Mouse (Mus musculus): Measurements from ENCODE around the gene Traf4.

Traf4 gene

DNA sequence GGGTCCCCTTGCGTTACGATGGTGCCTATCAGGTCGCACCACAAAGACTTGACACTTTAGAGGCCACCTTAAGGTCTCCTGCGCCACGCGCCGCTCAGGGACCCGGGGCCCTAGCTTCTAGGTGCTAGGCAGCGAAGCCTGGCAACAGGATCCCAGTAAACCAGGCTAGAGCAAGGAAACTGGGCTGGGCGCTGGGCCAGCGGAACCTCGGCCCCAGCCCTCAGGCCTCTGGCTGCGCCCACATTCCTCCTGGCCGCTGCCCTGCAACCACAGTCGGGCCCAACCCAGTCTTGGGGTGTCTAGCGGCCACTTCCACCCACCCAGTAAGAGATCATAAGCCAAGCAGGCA lies 346 bp upstream of the Traf4 start:
- peak; percentile 77 to 86 for DNase-seq

DNA sequence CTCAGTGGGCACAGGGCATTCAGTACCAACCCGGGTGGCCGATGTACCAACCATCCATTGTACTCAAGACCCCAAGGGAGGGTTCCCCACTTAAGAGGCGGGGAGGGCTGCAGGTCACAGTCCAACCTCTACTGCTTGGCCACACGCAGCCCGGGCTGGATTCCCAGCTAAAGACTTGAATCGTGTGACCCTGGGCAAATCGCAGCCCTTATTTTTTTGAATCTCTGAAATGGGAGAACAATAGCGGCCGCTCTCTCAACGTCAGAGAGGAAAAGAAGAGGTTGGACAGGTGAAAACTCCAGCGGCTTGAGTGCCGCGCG lies 825 bp downstream of the Traf4 start:
- peak in 1 of 2 experiments; percentile 62 for DNase-seq

DNA sequence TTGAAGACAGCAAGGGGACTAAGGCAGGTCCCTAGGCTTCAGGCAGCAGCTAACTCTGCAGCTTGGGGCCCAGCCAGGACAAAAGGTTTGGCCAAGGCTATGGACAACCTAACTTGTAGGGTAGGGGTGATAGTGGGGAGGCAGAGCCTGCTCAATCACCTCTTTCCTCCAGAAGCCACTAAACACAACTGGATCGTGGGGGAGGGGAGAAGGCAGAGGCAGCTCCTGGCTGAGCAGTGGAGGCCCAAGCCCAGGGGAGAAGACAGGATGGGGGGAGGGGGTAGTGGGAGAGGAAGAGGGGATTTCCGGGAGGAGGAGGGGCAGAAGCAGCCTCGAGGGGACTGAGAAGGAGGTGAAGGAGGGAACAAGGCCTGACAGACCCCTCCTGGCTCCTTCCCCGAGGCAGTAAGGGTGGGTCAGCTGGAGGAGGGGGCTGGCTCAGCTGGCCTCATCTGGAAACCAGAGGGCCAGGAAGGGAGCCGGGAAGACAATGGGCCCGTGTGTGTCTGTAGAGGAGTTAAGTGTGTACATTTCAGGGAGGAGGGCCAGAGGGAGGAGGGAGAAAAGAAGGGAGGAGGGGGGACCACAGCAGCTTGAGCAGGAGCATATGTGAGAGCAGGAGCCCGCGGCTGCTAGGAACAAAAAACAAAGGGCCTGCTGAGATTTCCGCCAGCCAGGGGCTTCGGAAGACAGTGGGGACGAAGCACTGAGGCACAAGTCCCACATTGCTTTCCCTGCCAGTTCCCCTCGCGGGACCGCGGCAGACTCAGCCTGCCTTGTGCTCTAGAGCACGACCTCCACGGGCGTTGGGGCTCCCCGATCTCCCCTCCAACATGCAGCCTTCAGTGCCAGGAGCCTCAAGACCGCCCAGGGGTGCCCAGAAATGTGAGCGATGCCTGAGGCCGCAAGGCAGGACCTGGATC lies 1.4 kb downstream of the Traf4 start:
- peak; percentile 80 to 87 for DNase-seq

DNA sequence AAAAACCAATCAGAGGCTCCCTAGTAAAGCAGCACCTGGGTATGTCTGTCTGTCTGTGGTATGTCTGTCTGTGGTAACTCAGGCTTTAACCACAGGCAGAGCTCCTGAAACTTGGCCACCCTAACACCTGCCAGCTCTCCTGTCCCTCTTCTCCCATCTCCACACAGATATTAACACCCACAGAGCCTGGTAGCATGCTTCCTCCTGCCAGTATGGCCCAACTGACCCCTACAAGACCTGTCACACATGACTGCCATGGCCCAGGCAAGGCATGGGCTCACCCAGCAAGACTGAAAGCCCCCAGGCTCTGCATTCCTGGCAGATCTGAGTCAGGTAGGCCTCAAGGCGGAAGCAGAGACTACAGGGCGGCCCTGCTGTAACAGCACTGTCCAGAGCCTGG lies 2.3 kb downstream of the Traf4 start:
- peak in 1 of 2 experiments; percentile 54 for DNase-seq

DNA sequence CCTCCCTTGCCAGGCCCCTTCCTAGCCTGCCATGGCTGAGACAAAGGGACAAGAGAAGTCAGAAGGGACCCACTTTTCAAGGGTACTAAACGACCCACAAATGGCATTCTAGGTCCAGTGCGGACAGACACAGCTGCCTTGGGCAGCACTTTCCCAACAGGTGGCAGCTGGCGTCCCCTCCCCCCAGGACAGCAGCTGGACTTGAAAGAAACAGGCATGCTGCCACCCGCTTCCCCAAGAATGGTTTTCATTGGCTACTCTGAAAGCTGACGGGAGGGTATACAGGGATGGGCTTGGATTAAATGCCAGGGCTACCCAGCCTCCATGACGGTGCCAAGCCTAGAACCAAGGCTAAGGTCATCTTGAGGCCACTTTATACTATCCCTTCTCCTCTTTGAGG lies 2.9 kb downstream of the Traf4 start:
- DNase-seq = peak; percentile 58 to 68

DNA sequence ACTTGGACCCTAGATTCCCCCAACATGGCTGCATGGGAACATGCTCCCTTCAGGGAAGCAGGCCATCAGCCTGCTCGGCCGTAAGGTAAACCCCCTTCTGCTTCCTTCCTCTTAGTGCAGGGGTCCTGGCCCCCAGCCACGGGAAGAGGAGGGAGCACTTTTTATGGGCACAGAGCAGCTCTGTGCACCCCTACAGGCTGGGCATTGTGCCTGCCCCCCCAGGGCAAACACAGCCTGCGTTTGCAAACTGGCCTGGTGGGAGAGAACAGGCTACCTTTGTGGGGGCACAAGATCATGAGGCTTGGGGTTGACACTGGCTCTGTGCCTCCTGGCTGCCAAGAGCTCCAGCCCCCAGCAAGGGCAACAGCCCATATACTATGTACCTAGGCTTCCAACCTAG lies 3.4 kb downstream of the Traf4 start:
- DNase-seq = no peak

DNA sequence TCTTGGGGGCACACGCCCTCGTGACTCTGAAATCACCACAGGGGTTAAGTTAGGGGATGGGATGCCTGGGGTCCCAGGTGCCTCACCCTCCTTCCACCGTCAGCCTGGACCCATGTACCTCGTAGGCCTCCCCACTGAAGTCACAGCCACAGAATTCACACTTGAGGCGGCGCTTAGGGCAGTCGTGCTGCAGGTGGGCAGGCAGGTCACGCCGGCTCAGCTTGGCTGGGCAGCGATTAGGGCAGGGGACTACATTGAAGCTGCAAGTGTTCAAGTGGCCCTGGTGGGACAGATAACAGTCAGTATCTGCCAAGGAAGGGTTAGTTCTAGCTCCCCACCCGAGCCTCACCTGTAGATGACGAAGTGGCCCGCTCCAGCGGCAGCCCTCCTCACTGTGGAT lies 4.2 kb downstream of the Traf4 start:
- no peak for DNase-seq

DNA sequence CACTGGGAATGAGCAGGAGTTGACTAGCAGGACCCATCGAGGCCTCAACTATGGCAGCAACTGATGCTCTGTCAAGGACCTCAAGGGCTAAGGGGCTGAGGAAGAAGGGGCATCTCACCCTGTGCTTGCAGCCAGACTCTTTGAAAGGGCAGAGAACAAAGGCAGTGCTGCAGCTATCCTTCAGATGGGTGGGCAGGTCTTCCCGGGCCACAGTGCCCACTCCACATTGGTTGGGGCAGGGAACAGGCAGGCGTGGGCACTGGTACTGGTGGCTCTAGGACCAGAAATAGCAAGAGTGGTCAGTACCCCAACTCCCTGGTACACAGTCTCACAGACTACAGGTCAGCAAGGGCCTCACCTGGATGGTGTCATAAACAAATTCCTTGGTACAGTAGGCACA lies 4.7 kb downstream of the Traf4 start:
- no peak for DNase-seq

DNA sequence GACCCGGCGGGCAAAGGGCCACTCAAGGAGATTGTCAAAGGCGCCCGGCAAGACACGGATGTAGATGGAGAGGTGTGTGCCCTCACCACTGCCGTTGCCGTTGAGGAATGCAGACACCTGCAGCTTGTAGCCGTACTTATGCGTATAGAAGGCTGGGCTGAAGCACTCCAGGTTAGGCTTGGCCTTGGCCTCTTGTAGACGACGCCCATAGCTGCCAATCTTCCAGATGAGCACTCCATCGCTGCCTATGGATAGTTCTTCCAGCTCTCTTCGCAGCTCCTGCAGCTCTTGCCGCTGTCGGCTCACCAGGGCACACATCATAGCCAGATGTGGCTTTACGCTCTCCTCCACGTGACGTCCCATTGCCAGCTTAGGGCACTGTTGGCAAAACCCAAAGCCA lies 5.2 kb downstream of the Traf4 start:
- no peak for DNase-seq

DNA sequence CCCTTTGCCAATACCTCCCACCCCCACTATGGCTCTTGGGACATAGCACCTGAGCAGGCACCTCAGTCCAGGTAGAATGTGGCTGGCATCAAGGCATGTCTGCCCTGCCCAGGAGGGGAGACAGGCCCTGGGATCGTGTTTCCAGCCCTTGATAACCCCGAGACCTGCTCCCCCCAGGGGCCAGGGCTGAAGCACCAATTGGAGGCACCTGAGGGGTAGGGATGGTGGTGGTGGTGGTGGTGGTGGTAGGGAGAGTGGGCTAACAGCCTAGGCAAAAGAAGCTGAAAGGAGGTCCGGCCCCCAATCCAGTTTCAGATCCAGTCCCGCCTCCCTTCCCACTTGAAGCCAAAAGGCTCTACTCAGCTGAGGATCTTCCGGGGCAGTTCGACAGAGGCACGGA lies 5.8 kb downstream of the Traf4 start:
- DNase-seq = no peak

DNA sequence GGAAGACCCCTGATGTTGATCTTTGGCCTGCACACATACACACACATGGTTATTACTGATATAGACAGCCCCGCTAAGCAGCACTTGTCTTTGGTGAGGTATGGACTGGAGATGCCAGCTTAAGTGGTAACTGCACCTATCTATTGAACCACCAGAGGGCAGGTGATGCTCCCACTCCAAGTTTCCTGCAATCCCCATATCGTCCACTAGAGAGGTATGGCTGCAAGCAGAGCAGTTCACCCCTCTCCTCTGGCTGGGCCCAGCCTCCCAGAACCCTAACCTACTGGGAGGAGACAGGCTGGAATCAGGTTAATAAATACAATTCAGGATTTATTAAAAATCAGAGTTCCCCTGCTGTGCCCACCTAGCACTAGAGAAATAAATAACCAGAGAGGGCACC lies 6.3 kb downstream of the Traf4 start:
- peak; percentile 75 to 86 for DNase-seq

DNA sequence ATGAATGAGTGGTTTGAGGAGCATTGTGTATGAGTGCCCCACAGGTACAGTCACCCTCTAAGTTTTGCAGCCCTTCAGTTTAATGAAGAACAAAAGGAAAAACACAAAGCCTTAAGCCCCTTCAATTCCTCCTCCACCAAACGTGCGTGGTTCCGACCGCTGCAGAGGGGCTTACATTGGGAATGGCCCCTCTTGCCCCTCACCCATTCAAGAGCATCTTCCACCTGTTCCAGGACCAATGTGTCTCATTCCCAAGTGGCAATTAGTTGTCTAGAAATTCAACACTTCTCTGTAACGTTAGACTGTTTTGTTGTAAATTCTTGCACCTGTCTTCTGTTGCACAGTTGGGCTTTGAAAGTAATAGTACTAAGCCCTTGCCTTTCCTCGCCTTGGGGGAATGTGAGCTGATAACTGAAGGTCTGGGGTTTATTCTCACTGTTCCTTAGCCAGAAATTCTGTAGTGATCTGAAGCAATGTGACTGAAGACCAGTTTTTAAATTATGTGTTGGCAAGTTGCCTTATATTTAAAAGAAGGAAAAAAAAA lies 9.2 kb downstream of the Traf4 start:
- no peak for DNase-seq

DNA sequence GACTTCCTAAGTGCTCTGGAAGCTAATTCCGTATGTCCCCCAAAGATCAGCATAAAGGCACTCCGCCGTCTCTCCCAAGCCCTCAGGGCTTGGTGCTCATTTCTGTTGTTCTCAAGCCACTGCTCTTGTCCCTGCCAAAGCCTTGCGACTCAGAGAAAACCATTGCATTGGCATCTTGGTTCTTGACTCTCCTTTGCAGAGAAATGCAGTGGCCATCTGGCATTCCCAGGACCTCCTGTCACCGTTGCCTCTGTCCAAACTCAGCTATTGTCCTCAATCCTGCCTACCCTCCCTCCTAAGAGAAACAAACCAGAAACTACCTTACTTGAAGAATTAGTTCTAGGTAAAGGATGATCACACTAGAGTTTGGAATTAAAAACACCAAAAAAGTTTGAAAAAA lies 9.7 kb downstream of the Traf4 start:
- no peak for DNase-seq

DNA sequence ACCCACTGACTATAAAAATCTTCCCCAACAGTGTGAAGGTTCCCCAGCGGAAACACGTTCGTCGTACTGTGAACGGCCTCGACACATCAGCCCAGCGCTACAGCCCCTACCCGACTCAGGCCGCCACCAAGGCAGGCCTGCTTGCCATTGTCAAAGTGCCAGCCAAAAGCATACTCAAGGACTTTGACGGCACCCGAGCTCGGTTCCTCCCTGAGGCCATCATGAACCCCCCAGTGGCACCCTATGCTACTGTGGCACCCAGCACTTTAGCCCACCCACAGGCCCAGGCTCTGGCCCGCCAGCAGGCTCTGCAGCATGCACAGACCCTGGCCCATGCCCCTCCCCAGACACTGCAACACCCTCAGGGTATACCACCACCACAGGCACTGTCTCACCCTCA lies 11.6 kb downstream of the Traf4 start:
- DNase-seq = peak in 1 of 2 experiments; percentile 12

DNA sequence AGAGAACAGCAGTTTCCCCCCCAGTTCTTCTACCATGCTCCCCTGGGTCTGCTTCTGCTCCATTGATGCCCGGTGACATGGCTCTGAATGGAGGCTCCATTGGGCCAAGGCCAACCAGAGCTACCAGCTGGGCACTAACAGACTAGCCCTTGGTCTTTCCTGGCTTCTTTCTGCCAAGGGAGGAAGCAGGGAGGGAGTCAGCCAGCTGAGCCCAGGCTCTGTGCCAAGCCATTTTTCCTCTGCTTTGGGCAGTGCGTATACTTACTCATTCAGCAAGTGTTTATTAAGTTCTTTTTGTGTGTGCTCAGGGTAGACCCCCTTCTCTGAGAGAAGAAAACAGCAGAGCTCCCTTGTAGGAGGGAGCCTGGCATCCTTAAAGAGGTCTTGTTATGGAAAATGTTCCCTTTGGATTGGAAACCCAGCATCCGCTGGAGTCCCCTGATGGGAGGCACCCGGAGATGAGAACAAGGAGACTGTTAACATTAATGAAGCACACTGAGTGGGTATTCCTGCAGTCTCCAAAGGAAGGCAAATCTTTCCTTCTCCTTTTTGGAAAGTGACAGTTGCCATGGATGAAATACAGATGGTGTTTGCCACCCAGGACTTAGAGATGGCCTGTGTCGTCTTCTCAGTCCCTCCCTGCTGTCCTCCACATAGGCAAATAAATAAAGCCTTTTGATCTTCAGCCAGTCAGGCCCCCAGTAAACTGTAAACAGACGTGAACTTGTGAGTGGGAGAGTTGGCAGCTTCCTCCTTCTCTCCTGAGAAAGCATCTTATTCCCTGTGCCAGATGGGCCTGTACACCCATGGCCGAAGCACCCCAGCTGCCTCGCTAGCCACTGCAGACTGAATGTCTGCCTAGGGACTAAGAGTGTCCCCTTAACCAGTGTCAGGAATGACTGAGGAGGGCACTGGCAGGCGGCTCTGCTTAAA lies 12.8 kb downstream of the Traf4 start:
- peak; percentile 55 to 56 for DNase-seq

DNA sequence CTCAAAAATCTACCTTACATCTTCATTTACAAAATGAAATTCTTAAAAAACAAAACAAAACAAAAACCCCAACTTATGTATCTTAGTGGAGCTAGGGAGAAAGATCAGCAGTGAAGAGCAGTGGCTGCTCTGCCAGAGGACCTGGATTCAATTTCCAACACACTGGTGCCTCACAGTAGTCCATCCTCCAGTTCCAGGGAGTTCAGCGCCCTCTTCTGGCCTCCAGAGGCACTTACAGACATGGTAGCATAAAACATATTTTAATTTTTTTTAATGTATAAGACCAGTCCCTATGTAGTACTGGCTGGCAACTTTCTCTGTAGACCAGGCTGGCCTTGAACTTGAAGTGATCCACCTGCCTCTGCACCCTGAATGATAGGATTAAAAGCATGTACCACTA lies 14.2 kb downstream of the Traf4 start:
- peak; percentile 51 to 61 for DNase-seq

DNA sequence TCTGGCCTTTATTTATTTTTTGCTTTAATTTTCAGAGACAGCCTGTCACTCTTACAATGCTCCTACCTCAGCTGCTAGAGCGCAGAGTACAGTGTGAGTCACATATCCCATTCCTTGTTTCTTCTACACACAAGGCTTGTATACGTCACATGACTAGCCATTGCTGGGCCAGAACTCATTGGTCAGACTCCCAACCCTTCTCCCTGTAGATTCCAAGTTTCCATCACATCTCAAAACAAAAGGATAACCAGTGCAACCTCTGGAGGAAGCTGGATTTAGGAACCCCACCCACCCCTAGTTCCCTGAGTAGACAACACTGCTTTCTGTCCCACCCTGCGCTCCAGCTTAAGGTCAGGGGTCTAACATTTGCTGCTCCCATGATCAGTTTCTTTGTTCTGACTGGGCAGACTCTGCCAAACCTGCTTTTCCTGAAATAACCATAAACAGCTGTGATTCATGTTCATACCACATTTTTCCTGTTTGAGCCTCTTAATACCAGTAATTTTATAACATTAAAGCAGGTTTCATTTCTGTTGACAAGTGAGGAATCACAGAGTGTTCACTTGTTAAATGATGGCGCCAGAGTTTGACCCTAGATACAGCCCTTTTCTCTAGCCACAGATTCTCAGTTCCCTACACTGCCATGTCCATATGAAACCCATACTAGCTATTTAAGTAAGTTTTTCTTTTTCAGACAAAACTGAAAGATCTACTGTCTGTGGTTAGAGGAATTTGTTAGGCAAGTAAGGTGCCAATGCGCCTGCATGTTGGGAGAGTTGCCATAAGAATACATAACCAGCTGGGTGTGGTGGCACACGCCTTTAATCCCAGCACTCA lies 18.5 kb downstream of the Traf4 start:
- DNase-seq = no peak

DNA sequence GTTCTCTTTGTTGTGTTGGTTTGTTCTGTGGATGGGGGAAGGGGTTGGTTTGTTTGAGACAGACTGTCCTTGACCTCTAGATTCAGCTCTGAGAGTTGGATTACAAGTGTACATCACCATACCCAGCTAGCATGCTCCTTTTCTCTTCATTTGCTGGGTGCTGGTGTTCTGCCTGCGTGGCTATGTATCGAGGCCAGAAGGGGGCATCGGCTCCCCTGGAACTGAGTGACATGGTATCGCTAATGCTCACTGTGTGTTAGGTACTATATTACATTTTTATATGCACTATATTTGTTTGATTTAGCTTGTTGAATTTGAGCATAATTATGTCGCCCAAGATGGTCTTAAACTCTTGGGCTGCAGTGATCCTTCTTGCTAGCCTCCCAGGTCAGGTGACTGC lies 19.2 kb downstream of the Traf4 start:
- DNase-seq = no peak

DNA sequence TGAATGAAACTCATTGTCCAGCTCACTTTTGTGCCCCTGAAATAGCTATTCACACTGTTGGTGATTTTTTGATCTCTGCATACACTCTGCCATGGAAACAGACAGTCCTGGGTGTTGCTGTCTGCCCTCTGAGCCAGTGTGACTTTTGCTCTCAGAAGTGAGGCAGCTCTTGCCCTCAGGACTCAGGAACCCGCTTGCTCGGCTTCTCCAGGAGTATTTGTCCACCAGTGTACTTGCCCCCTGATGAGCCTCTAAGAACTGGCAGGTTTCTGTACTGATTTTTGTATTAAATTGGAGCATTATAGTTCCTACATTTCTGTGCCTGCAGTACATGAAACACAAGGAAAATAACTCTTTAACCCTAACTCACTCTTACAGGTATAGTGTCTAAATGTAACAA lies 21.9 kb downstream of the Traf4 start:
- no peak for DNase-seq

DNA sequence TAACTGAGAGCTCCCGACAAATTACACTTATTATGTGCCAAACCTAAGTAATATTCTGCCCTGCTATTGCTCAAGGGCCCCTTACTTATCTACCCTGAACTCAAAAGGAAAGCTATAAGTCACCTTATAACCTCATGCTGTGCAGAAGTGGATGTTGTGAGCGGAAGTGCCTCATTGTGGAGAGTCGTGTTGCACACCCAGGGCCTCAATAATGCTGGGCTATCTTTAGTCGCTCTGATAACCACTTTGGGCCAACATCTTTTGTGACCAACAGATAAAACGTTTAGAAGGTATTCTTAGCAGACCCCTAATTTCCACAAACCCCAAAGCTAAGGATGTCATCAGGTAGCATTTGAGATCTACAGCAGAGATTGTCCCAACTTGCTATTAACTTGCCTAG lies 24.7 kb downstream of the Traf4 start:
- no peak for DNase-seq

DNA sequence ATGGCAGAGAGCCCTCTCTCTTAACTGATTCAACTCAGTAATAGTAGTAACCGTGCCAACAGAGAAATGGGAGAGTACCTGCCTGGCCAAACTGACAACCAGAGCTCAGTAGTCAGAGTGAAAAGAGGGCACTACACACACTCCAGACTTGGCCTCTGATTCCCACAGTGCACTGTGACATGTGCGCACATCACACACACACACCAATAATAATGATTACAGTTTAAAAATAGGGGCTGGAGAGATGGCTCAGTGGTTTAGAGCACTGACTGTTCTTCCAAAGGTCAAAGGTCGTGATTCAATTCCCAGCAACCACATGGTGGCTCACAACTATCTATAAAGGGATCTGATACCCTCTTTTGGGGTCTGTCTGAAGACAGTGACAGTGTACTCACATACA lies 27.4 kb downstream of the Traf4 start:
- no peak for DNase-seq

DNA sequence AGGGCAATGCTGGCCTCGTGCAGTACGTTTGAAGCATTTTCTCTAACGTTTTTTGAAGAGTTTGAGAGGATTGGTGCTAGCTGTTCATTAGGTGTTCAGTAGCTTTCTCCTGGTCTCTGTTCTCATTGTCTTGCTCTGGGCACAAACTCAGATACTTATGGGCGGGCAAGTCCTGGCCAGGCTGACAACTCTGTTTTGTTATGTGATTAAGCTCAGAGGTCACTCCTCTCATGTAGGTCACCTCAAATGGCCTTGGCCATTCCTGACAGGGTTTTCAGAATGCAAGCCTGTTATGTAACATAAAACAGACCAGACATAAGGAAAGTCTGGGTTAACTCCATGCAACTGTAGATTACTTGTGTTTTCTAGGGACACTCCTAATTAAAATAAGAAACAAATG lies 27.8 kb downstream of the Traf4 start:
- no peak for DNase-seq

DNA sequence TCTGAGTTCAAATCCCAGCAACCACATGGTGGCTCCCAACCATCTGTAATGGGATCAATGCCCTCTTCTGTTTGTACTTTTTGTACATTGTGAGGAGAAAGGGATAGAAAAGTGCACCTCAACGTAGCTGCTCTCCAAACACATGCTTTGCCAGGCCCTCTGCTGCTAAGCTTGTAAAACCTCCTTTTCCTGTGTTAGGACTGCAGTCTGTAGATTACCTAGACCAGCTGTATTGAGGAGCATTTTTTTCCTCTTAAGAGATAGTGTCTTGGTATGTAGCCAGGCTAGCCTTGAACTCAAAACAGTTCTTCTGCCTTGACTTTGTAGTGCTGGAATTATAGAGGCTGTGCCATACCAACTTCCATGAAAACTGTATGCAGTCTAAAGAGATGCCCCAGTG lies 29.3 kb downstream of the Traf4 start:
- DNase-seq = no peak
